Mouse (Mus musculus) liver, embryonic 13.5 days (tissue): ENCODE results near the gene Postn. TPM values are rescaled to one million over a fixed set of nuclear protein-coding genes. Genes with fewer than 3 reads are reported as not detected.

Source experiments
- ATAC-seq: fragments of 200-750 bp; cut with Nextera tagmentation; 2 replicates; pipeline ENCODE4 v1.8.0; 2017; ENCODE audit warnings: low read depth, mild to moderate bottlenecking, moderate number of reproducible peaks, moderate library complexity
- DNase-seq: peaks from one replicate; pipeline ENCODE4 v3.0.0; 2022
- H3K27ac ChIP-seq: fragments of 300-500 bp; sonication (generic); 2 replicates; pipeline ENCODE4 v1.5.1; 2015; ENCODE audit warnings: moderate library complexity, mild to moderate bottlenecking, inconsistent platforms
- H3K27me3 ChIP-seq: fragments of 300-500 bp; sonication (generic); 2 replicates; pipeline ENCODE4 v1.6.1; 2015; ENCODE audit warnings: mild to moderate bottlenecking, inconsistent platforms
- H3K36me3 ChIP-seq: fragments of 300-500 bp; sonication (generic); 2 replicates; pipeline ENCODE4 v1.6.1; 2015; ENCODE audit warnings: mild to moderate bottlenecking, inconsistent platforms
- H3K4me1 ChIP-seq: fragments of 300-500 bp; sonication (generic); replicated peaks from 2 replicates; pipeline ENCODE4 v1.6.1; 2015; ENCODE audit warnings: inconsistent platforms
- H3K4me2 ChIP-seq: fragments of 300-500 bp; sonication (generic); 2 replicates; pipeline ENCODE4 v1.6.1; 2015; ENCODE audit warnings: inconsistent platforms, mild to moderate bottlenecking, moderate library complexity
- H3K4me3 ChIP-seq: fragments of 300-500 bp; sonication (generic); replicated peaks from 2 replicates; pipeline ENCODE4 v1.5.1; 2015; ENCODE audit warnings: mild to moderate bottlenecking, inconsistent platforms
- H3K9ac ChIP-seq: fragments of 300-500 bp; sonication (generic); 2 replicates; pipeline ENCODE4 v1.6.1; 2015; ENCODE audit warnings: mild to moderate bottlenecking, inconsistent platforms
- H3K9me3 ChIP-seq: fragments of 300-500 bp; sonication (generic); replicated peaks from 2 replicates; pipeline ENCODE4 v1.6.1; 2016; ENCODE audit warnings: inconsistent platforms
- WGBS: fragments of 180-500 bp; shearing (Covaris S2); methylation state at CpG from one replicate; pipeline ENCODE4 v1.1.7; 2015; ENCODE audit not compliant: insufficient replicate concordance; 5-methylcytosine and 5-hydroxymethylcytosine counted together
- polyA plus RNA-seq: library from polyadenylated mRNA; unstranded; fragments of >200 nt; fragmentation: Nextera tagmentation; extraction: Ambion mirVana; gene quantifications from 2 replicates; pipeline ENCODE4 v1.2.1, GENCODE M21; 2015

The Postn gene
- polyA plus RNA-seq, 1 experiment from 2014 or later = 21.9 TPM

- Histone ChIP-seq H3K27me3 (no peaks in the 10 kb centered on the region), H3K4me3 (no peak overlapping the region), H3K4me2 (no peak overlapping the region), H3K9ac (no peak overlapping the region), H3K9me3 (no peaks in the 10 kb centered on the region), H3K27ac (no peak overlapping the region), H3K4me1 (no peaks in the 10 kb centered on the region), H3K36me3 (no peaks in the 10 kb centered on the region)
- DNase-seq = no peak
- 56% methylated on average over 10 of the region's 10 CpGs for WGBS
- ATAC-seq = no peak
These were observed 59.5 kb downstream of the Postn start for GRCm38 (mm10) chr3:54420189-54420928.

GRCm38 (mm10) chr3:54420983-54421382 is 60.1 kb downstream of the Postn start:
- Histone ChIP-seq H3K36me3 (no peaks in the 10 kb centered on the region), H3K4me3 (no peak overlapping the region), H3K4me2 (no peak overlapping the region), H3K27ac (no peak overlapping the region), H3K9me3 (no peaks in the 10 kb centered on the region), H3K27me3 (no peaks in the 10 kb centered on the region), H3K4me1 (no peaks in the 10 kb centered on the region), H3K9ac (no peak overlapping the region)
- ATAC-seq (no peak), DNase-seq (no peak)
- 62% methylated on average over 6 of the region's 6 CpGs for WGBS

- no peaks in the 10 kb centered on the region for H3K4me1 ChIP-seq
- H3K9ac ChIP-seq = no peak overlapping the region
- no peak overlapping the region for H3K27ac ChIP-seq
- no peaks in the 10 kb centered on the region for H3K36me3 ChIP-seq
- H3K9me3 ChIP-seq = no peaks in the 10 kb centered on the region
- H3K4me2 ChIP-seq = no peak overlapping the region
- no peak overlapping the region for H3K4me3 ChIP-seq
- ATAC-seq = no peak
- no peaks in the 10 kb centered on the region for H3K27me3 ChIP-seq
- no peak for DNase-seq
- 57% methylated on average over 2 of the region's 2 CpGs for WGBS
These were observed 60.8 kb downstream of the Postn start for GRCm38 (mm10) chr3:54421666-54422065.

GRCm38 (mm10) chr3:54424146-54424545 is 63.2 kb downstream of the Postn start:
- Histone ChIP-seq H3K4me3 (no peak overlapping the region), H3K9ac (no peak overlapping the region), H3K36me3 (no peaks in the 10 kb centered on the region), H3K27ac (no peak overlapping the region), H3K4me1 (no peaks in the 10 kb centered on the region), H3K9me3 (no peaks in the 10 kb centered on the region), H3K4me2 (no peak overlapping the region), H3K27me3 (no peaks in the 10 kb centered on the region)
- ATAC-seq = no peak
- WGBS = 52% methylated on average over 4 of the region's 4 CpGs
- no peak for DNase-seq

- DNase-seq = no peak
- H3K9ac ChIP-seq = no peak overlapping the region
- H3K4me1 ChIP-seq = no peaks in the 10 kb centered on the region
- no peaks in the 10 kb centered on the region for H3K27me3 ChIP-seq
- no peaks in the 10 kb centered on the region for H3K9me3 ChIP-seq
- ATAC-seq = no peak
- H3K27ac ChIP-seq = no peak overlapping the region
- H3K4me3 ChIP-seq = no peak overlapping the region
- no peaks in the 10 kb centered on the region for H3K36me3 ChIP-seq
- 62% methylated on average over 4 of the region's 4 CpGs for WGBS
- no peak overlapping the region for H3K4me2 ChIP-seq
These were observed 70.8 kb downstream of the Postn start for GRCm38 (mm10) chr3:54431663-54432062.

GRCm38 (mm10) chr3:54432167-54432566 is 71.3 kb downstream of the Postn start:
- no peak overlapping the region for H3K27ac ChIP-seq
- H3K4me3 ChIP-seq = no peak overlapping the region
- H3K27me3 ChIP-seq = no peaks in the 10 kb centered on the region
- ATAC-seq (no peak), DNase-seq (no peak)
- H3K9me3 ChIP-seq = no peaks in the 10 kb centered on the region
- WGBS = 57% methylated on average over 6 of the region's 6 CpGs
- H3K36me3 ChIP-seq = no peaks in the 10 kb centered on the region
- H3K4me2 ChIP-seq = no peak overlapping the region
- H3K9ac ChIP-seq = no peak overlapping the region
- H3K4me1 ChIP-seq = no peaks in the 10 kb centered on the region

- no peaks in the 10 kb centered on the region for H3K27me3 ChIP-seq
- H3K9ac ChIP-seq = no peak overlapping the region
- WGBS = 55% methylated on average over 4 of the region's 4 CpGs
- H3K4me3 ChIP-seq = no peak overlapping the region
- ATAC-seq (no peak), DNase-seq (no peak)
- H3K27ac ChIP-seq = no peak overlapping the region
- no peaks in the 10 kb centered on the region for H3K9me3 ChIP-seq
- no peak overlapping the region for H3K4me2 ChIP-seq
- no peaks in the 10 kb centered on the region for H3K36me3 ChIP-seq
- H3K4me1 ChIP-seq = no peaks in the 10 kb centered on the region
These were observed 71.7 kb downstream of the Postn start for GRCm38 (mm10) chr3:54432605-54433004.

- H3K27me3 ChIP-seq = no peaks in the 10 kb centered on the region
- WGBS = 68% methylated on average over 6 of the region's 6 CpGs
- H3K27ac ChIP-seq = no peak overlapping the region
- H3K4me1 ChIP-seq = no peaks in the 10 kb centered on the region
- H3K9me3 ChIP-seq = no peaks in the 10 kb centered on the region
- DNase-seq = no peak
- H3K4me3 ChIP-seq = no peak overlapping the region
- no peak overlapping the region for H3K9ac ChIP-seq
- no peaks in the 10 kb centered on the region for H3K36me3 ChIP-seq
- H3K4me2 ChIP-seq = no peak overlapping the region
- no peak for ATAC-seq
These were observed 73.7 kb downstream of the Postn start for GRCm38 (mm10) chr3:54434571-54434970.

GRCm38 (mm10) chr3:54436373-54436964 is 75.6 kb downstream of the Postn start:
- H3K4me1 ChIP-seq = no peaks in the 10 kb centered on the region
- no peak overlapping the region for H3K4me3 ChIP-seq
- H3K27me3 ChIP-seq = no peaks in the 10 kb centered on the region
- ATAC-seq (no peak), DNase-seq (no peak)
- no peaks in the 10 kb centered on the region for H3K36me3 ChIP-seq
- no peak overlapping the region for H3K4me2 ChIP-seq
- H3K27ac ChIP-seq = no peak overlapping the region
- H3K9ac ChIP-seq = no peak overlapping the region
- 44% methylated on average over 1 of the region's 1 CpGs for WGBS
- H3K9me3 ChIP-seq = no peaks in the 10 kb centered on the region

Other genes starting within 250 kb of the Postn start
- 0.07 and 0.09 TPM in 2 replicates for gene Trpc4, start 205.1 kb upstream of the Postn start, polyA plus RNA-seq